Mouse (Mus musculus): Measurements from ENCODE around the gene Slc35f1. TPM values are rescaled to one million over a fixed set of nuclear protein-coding genes. Genes with fewer than 3 reads are reported as not detected.

Gene Slc35f1
- 0.22 TPM for polyA plus RNA-seq (2014; fragmentation: Illumina TruSeq; extraction: RNeasy Lipid Tissue Mini Kit (QIAGEN cat#74804); ENCODE audit: low read depth, low replicate concordance)

DNA sequence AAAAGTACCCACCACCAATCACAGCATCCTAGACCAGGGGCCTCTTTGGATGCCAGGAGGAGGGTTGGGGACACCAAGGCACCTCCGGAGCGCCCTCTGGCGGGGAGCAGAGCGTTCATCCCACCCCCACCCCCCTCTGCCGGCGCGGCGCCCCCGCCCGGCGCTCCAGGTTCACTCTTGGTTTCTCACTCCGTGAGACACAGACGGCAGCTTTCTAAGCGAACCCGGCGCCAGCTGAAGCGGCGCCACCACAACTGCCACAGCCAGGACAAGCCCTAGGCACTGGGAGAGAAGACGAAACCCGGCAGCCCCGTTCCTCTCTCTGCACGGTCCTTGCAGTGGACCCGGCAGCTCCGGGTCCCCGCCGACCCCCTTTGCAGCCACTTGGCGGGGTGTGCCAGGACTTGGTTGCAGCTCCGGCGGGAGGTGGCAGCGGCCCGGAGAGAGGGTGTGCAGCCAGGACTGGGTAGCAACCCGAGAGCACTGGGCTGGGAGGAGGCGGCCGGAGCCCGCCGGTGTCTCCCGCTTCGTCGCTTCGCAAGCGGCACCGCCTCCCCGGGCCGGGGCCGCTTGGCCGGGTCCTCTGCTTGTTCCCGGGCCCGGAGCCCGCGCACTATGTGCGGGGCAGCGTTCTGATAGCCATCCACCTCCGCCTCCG, at the start of gene Slc35f1:
TSS of gene Slc35f1 (plus strand) at position 200 of the 658 bp plus-strand sequence.

Data from adipose tissue, adult 10 weeks (tissue).